Mouse (Mus musculus): ENCODE measurements at regions not wholly inside any gene's neighbourhood (a gene's known extent, or its start where the extent isn't known, plus 50 kb on each side); places are given as distances from the start of the nearest gene placed in this dataset.
"Not testable (repeated sequence)": the region's sequence is repeated elsewhere in the genome, so short reads cannot be mapped to it uniquely, and the experiment has no call there.

GRCm38 (mm10) chrX:41216827-41217226 lies 183.8 kb upstream of the Gria3 start:
- DNase-seq: no peak

GRCm38 (mm10) chrX:41249739-41250138 lies 150.9 kb upstream of the Gria3 start:
- DNase-seq: not testable (repeated sequence)

GRCm38 (mm10) chrX:41252923-41253322 lies 147.7 kb upstream of the Gria3 start:
- DNase-seq: no peak

- no peak for DNase-seq
Measured at GRCm38 (mm10) chrX:41254695-41255094, 146.0 kb upstream of the Gria3 start.

- DNase-seq: no peak
Measured at GRCm38 (mm10) chrX:41291098-41291497, 109.6 kb upstream of the Gria3 start.

GRCm38 (mm10) chrX:41316493-41316892 lies 84.2 kb upstream of the Gria3 start:
- no peak for DNase-seq

- no peak for DNase-seq
Measured at GRCm38 (mm10) chrX:41317740-41318139, 82.9 kb upstream of the Gria3 start.

GRCm38 (mm10) chrX:41319896-41320295 lies 80.8 kb upstream of the Gria3 start:
- peak; percentile 3 to 19 for DNase-seq

Data from adrenal gland, postnatal 36 days (tissue).